Mouse (Mus musculus): ENCODE data around the gene Mark2.

Mark2 gene

GRCm38 (mm10) chr19:7340371-7340779, 1.3 kb downstream of the Mark2 start:
- no peak for TF ChIP-seq GATA4 (IDR thresholded peaks at IDR 0.05; ENCODE audit: insufficient replicate concordance, low read length)

DNA sequence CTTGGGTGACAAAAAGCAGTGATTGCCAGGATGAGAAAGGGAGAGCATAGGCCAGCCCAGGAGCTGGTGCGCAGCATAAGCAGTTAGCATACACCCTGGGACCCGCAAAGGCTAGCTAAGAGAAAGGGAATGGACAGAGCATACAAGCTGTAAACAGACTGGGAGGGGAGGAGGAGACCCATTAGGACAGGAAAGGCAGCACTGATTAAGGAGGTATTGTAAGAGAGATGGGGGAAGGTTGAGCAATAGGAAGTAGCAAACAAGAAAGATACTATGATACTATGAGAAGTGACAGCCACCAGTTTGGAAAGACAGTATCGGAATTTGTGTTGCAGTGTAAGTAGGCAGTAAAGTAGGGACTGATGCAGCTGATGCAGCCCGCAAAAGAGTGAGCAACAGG, 1.8 kb downstream of the Mark2 start:
- TF ChIP-seq GATA4 (IDR thresholded peaks at IDR 0.05; ENCODE audit: insufficient replicate concordance, low read length), result no peak

- no peak for TF ChIP-seq GATA4 (IDR thresholded peaks at IDR 0.05; ENCODE audit: insufficient replicate concordance, low read length)
Measured at GRCm38 (mm10) chr19:7339026-7339425, 2.6 kb downstream of the Mark2 start.

DNA sequence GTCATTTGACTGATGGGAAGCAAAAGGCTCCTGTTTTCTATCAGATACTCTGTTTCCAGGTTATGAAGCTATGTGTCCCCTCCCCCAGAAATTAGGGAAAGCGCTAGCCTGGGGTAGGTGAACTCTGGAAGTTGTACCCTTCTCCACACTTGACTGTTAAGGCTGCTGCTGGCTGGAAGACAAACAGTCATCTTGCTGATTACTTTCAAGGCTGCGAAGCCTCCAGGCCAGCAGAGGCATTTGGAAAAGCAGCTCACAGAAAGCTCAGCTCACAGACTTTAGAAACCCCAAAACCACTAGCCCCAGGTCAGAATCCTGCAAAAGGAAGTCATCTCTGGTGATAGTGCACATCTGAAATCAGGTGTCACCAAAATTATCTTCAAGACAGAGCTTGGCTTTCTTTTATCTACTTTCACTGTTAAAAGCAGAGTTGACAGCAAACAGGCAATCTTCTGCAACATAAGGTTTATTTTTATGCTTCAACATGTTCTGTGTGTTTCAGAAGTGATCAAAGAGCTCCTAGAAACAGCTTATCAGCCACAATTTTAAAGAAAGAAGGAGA, 3.8 kb downstream of the Mark2 start:
- TF ChIP-seq GATA4 (IDR thresholded peaks at IDR 0.05; ENCODE audit: insufficient replicate concordance, low read length), result no peak

GRCm38 (mm10) chr19:7335656-7336055, 6.0 kb downstream of the Mark2 start:
- no peak for TF ChIP-seq GATA4 (IDR thresholded peaks at IDR 0.05; ENCODE audit: insufficient replicate concordance, low read length)

DNA sequence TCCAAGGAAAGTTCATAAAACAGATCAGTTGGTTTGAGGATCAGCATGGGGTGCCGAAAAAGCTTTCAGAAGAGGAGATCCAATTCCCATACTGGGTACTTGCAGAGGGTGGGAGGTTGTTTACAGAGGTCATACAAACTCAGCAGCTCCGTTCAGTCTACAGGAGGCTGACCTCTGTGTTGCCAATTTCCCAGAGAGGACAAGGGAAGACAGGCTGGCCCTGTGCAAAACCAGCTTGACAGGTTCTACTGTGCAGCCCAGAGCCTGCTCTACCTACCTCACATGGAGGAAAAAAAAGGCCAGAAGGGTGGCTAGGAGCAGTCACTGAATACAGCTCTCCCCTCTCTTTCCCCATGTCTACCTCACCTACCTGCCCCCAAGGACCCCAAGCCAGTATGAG, 7.6 kb downstream of the Mark2 start:
- no peak for TF ChIP-seq GATA4 (IDR thresholded peaks at IDR 0.05; ENCODE audit: insufficient replicate concordance, low read length)

GRCm38 (mm10) chr19:7321391-7321790, 20.3 kb downstream of the Mark2 start:
- TF ChIP-seq GATA4 (IDR thresholded peaks at IDR 0.05; ENCODE audit: insufficient replicate concordance, low read length), result no peak

DNA sequence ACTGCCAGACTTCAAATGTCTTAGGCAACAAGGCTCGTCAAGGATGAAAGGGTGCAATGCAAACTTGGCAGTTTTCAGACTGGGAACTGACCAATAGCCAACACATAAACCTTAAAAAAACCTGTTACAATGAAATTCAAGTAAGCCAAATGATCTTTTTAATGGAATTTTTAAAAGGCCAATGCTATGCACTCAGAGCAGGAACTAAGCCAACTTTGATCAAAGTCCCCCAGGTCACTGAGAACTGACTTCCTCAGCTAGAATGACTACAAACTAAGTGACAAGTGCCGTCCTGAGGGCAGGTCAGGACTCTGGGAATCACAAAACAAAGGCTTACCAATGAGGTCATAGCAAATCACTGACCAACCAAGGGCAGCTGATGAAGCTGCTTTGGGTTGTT, 21.5 kb downstream of the Mark2 start:
- TF ChIP-seq GATA4 (IDR thresholded peaks at IDR 0.05; ENCODE audit: insufficient replicate concordance, low read length), result no peak

DNA sequence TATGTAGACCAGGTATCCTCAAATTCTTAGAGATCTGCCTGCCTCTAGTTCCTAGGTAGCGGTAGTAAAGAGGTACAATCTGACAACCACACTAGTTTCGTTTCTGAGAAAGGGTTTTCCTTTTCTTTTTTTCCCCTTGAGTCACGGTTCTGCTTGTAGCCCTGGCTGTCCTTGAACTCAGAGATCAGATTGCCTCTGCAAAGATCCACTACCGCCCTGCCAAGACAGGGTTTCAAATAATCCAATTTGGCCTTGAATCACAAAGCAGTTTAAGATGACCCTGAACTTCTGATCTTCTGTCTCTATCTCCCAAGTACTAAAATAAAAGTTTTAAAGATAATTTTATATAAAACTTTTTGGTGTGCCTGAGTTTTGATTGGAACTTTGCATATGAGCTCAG, 23.9 kb downstream of the Mark2 start:
- TF ChIP-seq GATA4 (IDR thresholded peaks at IDR 0.05; ENCODE audit: insufficient replicate concordance, low read length), result no peak

GRCm38 (mm10) chr19:7316822-7317221, 24.8 kb downstream of the Mark2 start:
- TF ChIP-seq GATA4 (IDR thresholded peaks at IDR 0.05; ENCODE audit: insufficient replicate concordance, low read length), result no peak

DNA sequence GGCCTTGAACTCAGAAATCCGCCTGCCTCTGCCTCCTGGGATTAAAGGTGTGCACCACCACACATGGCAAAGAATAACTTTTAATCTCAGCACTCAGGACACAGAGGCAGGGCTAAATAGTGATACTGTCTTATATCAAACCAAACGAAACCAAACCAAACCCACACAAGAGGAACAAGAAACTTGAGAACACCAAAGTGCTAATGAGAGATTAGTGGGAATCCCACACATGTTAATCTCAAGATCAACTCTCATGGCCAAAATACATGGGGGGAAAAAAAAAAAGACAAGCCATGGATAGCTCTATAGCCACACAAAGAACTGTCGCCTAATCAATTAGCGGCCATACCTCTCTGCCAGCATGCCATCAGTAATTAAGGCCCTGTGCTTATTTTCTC, 26.1 kb downstream of the Mark2 start:
- no peak for TF ChIP-seq GATA4 (IDR thresholded peaks at IDR 0.05; ENCODE audit: insufficient replicate concordance, low read length)

GRCm38 (mm10) chr19:7314976-7315586, 26.6 kb downstream of the Mark2 start:
- TF ChIP-seq GATA4 (IDR thresholded peaks at IDR 0.05; ENCODE audit: insufficient replicate concordance, low read length), result no peak

DNA sequence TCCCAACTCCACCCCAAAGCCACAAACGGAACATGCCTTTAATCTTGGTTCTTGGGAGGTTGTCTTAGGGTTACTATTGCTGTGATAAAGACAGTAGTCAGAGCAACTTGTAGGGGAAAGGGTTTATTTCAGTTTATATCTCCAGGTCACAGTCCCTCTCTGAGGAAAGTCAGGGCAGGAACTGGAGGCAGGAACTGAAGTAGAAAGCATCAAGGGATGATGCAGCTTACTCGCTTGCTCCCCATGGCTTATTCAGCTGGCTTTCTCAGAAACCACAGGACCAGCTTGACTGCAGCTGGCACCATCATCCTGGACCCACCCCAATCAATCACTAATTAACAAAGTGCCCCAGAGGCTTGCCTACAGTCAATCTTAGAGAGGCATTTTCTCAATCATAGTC, 28.0 kb downstream of the Mark2 start:
- TF ChIP-seq GATA4 (IDR thresholded peaks at IDR 0.05; ENCODE audit: insufficient replicate concordance, low read length), result no peak

DNA sequence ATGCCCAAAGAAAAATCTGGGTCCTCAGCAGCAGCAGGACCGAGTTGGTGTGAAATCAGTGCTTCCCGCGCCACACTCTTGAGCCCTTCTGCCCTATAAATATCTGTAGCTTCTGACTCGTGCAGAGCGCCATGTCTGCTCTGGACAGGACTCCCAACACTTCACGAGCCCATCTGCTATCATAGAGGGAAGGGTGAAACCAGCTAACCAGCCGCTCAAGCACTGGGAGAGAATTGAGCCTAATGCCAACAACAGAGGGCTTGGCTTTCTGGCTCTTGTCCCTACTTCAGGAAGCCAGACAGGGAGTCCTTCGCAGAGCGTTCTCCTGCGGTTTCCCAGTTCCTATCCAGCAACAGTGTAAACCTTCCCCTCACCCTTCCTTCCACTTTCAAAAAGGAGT, 30.4 kb downstream of the Mark2 start:
- TF ChIP-seq GATA4 (IDR thresholded peaks at IDR 0.05; ENCODE audit: insufficient replicate concordance, low read length), result no peak

DNA sequence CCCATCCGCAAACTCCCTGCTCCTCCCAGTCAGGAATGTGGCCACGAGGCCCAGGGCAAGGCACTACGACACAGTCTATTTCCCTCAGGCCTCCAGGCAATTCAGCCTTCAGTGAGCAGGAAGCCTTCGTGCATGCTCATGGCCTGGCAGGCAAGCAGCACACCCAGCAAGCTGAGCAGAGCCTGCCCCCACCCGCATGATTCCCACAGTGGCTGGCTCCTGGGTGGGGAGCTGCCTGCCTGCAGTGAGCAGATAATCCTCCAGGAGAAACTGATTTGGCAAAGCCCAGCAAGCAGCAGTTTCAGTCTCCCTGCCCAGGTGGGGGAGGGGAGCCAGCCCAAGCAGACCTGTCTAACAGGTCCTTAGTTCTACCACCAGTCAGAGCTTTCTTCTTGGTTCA, 31.0 kb downstream of the Mark2 start:
- TF ChIP-seq GATA4 (IDR thresholded peaks at IDR 0.05; ENCODE audit: insufficient replicate concordance, low read length), result no peak

- TF ChIP-seq GATA4 (IDR thresholded peaks at IDR 0.05; ENCODE audit: insufficient replicate concordance, low read length), result no peak
Measured at GRCm38 (mm10) chr19:7309738-7310330, 31.8 kb downstream of the Mark2 start.

Measured in liver, adult (tissue).